Mouse (Mus musculus) brain, embryonic 14.5 days (tissue): ENCODE measurements at regions not wholly inside any gene's neighbourhood (a gene's known extent, or its start where the extent isn't known, plus 50 kb on each side); places are given as distances from the start of the nearest gene placed in this dataset.

Experiments used
- CTCF ChIP-seq: fragments of 200-500 bp; IDR thresholded peaks from 2 replicates; pipeline ENCODE4 v1.5.1; 2012; ENCODE audit warnings: inconsistent platforms, mild to moderate bottlenecking, moderate library complexity, borderline replicate concordance; ENCODE audit not compliant: insufficient read depth, insufficient read length; ENCODE audit errors: extremely low read depth
- POLR2A ChIP-seq: fragments of 200-500 bp; IDR thresholded peaks from 2 replicates; pipeline ENCODE4 v1.6.1; 2012; ENCODE audit warnings: mild to moderate bottlenecking, inconsistent platforms, borderline replicate concordance; ENCODE audit not compliant: poor library complexity, insufficient read depth, insufficient read length, severe bottlenecking; ENCODE audit errors: extremely low read depth

DNA sequence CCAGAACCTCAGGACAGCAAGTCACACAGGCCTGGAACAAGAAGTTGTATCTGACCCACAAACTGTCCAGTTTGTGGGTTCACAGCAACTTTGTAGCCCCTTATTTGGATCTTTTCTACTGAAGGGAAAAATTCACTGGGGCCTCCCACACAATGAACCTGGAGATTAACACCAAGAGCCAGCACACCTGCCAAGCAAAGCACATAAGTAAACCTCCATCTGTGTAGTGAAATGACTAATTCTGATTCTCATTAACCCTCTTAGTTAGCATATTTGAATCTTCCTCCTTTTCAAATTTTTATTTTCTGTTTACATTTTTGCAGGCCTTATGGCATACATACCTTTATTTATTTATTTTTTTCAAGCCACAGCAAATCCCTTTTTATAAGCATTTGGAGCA is 758.1 kb downstream of the Cypt12 start:
- TF ChIP-seq POLR2A (no peak), CTCF (no peak)
